Mouse (Mus musculus) heart, postnatal 0 days (tissue): Measurements from ENCODE around the gene Gabarapl1.

Source experiments
- CTCF ChIP-seq: IDR thresholded peaks from 2 replicates; pipeline ENCODE4 v1.5.1; 2016; ENCODE audit warnings: antibody characterized with exemption, control low read depth, low read depth
- EP300 ChIP-seq: IDR thresholded peaks from 2 replicates; pipeline ENCODE4 v1.6.1; 2016; ENCODE audit warnings: antibody characterized with exemption, low read depth

DNA sequence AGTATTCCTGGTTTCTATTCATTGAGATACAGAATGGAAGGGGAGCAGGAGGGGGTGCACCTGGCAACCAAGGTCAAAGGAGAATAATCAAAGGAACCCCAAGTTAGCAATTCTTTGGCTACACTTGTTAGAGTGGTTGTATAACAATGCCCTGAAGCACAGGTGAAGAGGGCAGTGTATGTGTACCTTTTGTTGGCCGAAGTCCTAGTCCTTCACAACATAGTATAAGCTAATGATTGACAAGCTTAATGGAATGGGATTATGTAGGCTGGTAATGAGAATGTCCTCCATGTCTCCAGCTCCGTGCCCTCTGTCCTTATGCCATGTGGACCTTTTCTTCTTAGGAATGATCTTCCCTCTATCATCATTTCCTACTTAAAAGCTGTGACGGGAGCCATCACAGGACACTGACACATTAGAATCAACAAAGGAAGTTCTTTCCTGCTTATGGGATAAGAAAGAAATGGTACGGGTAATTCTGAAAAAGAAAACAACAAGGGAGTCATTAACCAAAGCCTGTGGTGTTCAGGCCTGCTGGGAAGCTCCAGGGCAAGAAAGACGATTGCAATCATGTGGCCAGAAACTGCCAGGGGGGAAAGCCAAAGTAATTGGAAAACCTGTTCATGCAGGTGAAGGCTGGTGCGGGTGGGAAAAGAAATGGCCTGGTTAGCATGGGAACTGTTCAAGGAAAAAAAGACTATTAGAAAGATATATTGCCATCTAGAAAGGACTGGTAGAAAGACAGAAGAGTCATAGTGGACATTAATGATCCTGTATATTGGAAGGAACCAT, 22.6 kb upstream of the Gabarapl1 start:
- TF ChIP-seq CTCF (no peak), EP300 (no peak)
